Mouse (Mus musculus) monocyte, adult 59 days (primary cell): ENCODE measurements around the gene Car5a. TPM values are rescaled to one million over a fixed set of nuclear protein-coding genes. Genes with fewer than 3 reads are reported as not detected.

Experiments
- total RNA-seq, 2 experiments: library from RNA; stranded (reverse); gene quantifications; one replicate each; pipeline ENCODE4 v1.2.4; 2023

The Car5a gene
- 1 to 10 TPM; 1.0 to 1.3 TPM for total RNA-seq

GRCm38 (mm10) chr8:121944831-121945230 lies at the start of gene Car5a:
TSS of gene Car5a (minus strand) at chr8:121944904.

DNA sequence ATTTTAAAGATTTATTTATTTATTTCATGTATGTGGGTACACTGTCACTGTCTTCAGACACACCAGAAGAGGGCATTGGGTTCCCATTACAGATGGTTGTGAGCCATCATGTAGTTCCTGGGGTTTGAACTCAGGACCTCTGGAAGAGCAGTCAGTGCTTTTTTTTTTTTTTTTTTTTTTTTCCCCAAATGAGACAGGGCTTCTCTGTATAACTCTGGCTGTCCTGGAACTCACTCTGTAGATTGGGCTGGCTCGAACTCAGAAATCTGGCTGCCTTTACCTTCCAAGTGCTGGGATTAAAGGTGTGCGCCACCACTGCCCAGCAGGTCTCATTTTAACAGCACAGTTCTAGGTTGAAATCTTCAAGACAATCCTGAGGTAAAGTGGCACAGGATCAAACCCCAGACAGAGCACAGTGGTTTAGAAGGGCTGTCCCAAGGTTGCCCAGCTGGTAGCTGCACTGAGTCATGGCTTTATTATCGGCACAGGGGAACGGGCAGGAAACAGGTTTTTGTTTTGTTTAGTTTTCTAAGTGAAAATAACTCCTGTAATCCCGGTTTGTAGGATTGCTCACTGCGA lies 4.6 kb upstream of the Car5a start, which contains the start of gene Banp:
Banp (plus strand) TSS at position 529 of the 579 bp plus-strand sequence.

GRCm38 (mm10) chr8:121907587-121908248 lies 37.0 kb downstream of the Car5a start, which contains the start of gene Slc7a5:
TSS of gene Slc7a5 (minus strand) at chr8:121907694.

Other genes starting within 250 kb of the Car5a start
- not detected for gene Jph3, start 215.3 kb downstream of the Car5a start, total RNA-seq
- gene Klhdc4, start 115.3 kb downstream of the Car5a start, total RNA-seq, result 10 to 100 TPM; 33.1 to 40.7 TPM
- 10 to 100 TPM; 14.7 to 15.7 TPM for gene Slc7a5, start 37.2 kb downstream of the Car5a start, total RNA-seq
- gene Banp, start 4.8 kb upstream of the Car5a start, total RNA-seq, result 10 to 100 TPM; 58.0 to 58.3 TPM